Comparison of ENCODE assay signal across 8 mouse cellular contexts in genomic region chr2:91527147-91527486, GRCm38 (mm10). TPM values are rescaled to one million over a fixed set of nuclear protein-coding genes. Genes with fewer than 3 reads are reported as not detected.
DNase-seq lines count a peak whose midpoint lies in the region; ATAC-seq and TF ChIP-seq lines count a peak whose summit lies in the region.

No protein-coding gene starts in this region.

- peak overlapping the region; percentile 76 for H3K27ac ChIP-seq in intestine, embryonic 15.5 days
- peak overlapping the region; percentile 100 for H3K27ac ChIP-seq in midbrain, embryonic 10.5 days (replicated peaks)

- peak overlapping the region; percentile 96 for H3K9ac ChIP-seq in intestine, embryonic 15.5 days

- peak overlapping the region; percentile 81 for H3K4me3 ChIP-seq in C2C12 (ENCODE audit: insufficient read depth, poor library complexity, severe bottlenecking)
- H3K4me3 ChIP-seq in intestine, embryonic 15.5 days (replicated peaks): peak overlapping the region; percentile 99
- peak overlapping the region; percentile 85 for H3K4me3 ChIP-seq in midbrain, embryonic 10.5 days

- DNase-seq in kidney, adult 8-10 months: peak; percentile 5 to 12
- no peak for DNase-seq in kidney, adult 18-20 months
- DNase-seq in midbrain, embryonic 10.5 days (ENCODE audit: low spot score): no peak
- no peak for DNase-seq in yolk sac, embryonic 10.5 days (ENCODE audit: low spot score)

- 0 out of 2 replicates have a peak, but pooled peaks cover 5% of the 10 kb centered on the region for H3K4me1 ChIP-seq in intestine, embryonic 15.5 days (replicated peaks)
- peaks cover 9% of the 10 kb centered on the region; the same call in 1 of the 2 replicates for H3K4me1 ChIP-seq in midbrain, embryonic 10.5 days

- peak overlapping the region; percentile 75 for H3ac ChIP-seq in C2C12 (ENCODE audit: control insufficient read depth, insufficient read length, low read depth)

- no peaks in the 10 kb centered on the region for H3K9me3 ChIP-seq in intestine, embryonic 15.5 days
- H3K9me3 ChIP-seq in midbrain, embryonic 10.5 days (replicated peaks): peaks cover 25% of the 10 kb centered on the region; the same call in 1 of the 2 replicates

- peaks cover 58% of the 10 kb centered on the region for H3K79me2 ChIP-seq in C2C12 (ENCODE audit: control insufficient read depth, insufficient read depth)

- no peak for TF ChIP-seq CTCF in C2C12 (IDR thresholded peaks at IDR 0.05; ENCODE audit: control insufficient read depth, insufficient read depth, insufficient read length)

- ATAC-seq in activated CD4-positive, CD25-positive, alpha-beta regulatory T cell, adult 4 months: peak; percentile 29
- peak; percentile 62 for ATAC-seq in erythroblast, adult 5-6 weeks (replicated peaks; ENCODE audit: low FRiP score, poor library complexity, severe bottlenecking)
- ATAC-seq in intestine, embryonic 15.5 days: peak; percentile 74

- peaks cover 53% of the 10 kb centered on the region for H3K79me3 ChIP-seq in C2C12 (ENCODE audit: low read depth)

- peak overlapping the region; percentile 67 for H3K4me2 ChIP-seq in intestine, embryonic 15.5 days (replicated peaks)

- peaks cover 20% of the 10 kb centered on the region for H3K36me3 ChIP-seq in C2C12 (ENCODE audit: control insufficient read depth, insufficient read depth)
- H3K36me3 ChIP-seq in intestine, embryonic 15.5 days: no peaks in the 10 kb centered on the region
- peaks cover 41% of the 10 kb centered on the region for H3K36me3 ChIP-seq in midbrain, embryonic 10.5 days

- no peaks in the 10 kb centered on the region for H3K27me3 ChIP-seq in C2C12 (ENCODE audit: control insufficient read depth, insufficient read depth, insufficient read length)
- H3K27me3 ChIP-seq in intestine, embryonic 15.5 days (replicated peaks): no peaks in the 10 kb centered on the region
- H3K27me3 ChIP-seq in midbrain, embryonic 10.5 days (ENCODE audit: low read depth, poor library complexity, severe bottlenecking): no peaks in the 10 kb centered on the region

- 0% methylated on average over 15 of the region's 15 CpGs for WGBS in intestine, embryonic 15.5 days
- WGBS in midbrain, embryonic 10.5 days: under 1% methylated on average over 15 of the region's 15 CpGs

TF ChIP-seq in C2C12, 6 proteins besides CTCF, POLR2A, EP300 and RAD21:
- TF ChIP-seq FOSL1 (IDR thresholded peaks at IDR 0.05; ENCODE audit: insufficient read depth, low read length, poor library complexity, severe bottlenecking) (no peak), MYOD1 (IDR thresholded peaks at IDR 0.05; ENCODE audit: control insufficient read depth, insufficient read length, low read depth) (no peak), CEBPB (IDR thresholded peaks at IDR 0.05; ENCODE audit: low read depth) (no peak)

RNA-seq across cellular contexts. Expression of gene Ckap5, which starts 0.6 kb away (rescaled TPM):
- polyA plus RNA-seq in C2C12 (2012; fragmentation: generic; extraction: Trizol): 13.9 TPM
- polyA plus RNA-seq in activated CD4-positive, CD25-positive, alpha-beta regulatory T cell, adult 4 months (2017; shearing (Covaris generic)): 10 to 100 TPM; 52.3 to 52.7 TPM
- 25.6 and 28.2 TPM in 2 replicates for total RNA-seq in erythroblast, adult 5-6 weeks (2015; ENCODE audit: low replicate concordance)
- 42.2 and 42.3 TPM in 2 replicates for total RNA-seq in erythroblast, adult 5-6 weeks (2017; ENCODE audit: low replicate concordance)
- 68.7 and 81.2 TPM in 2 replicates for polyA plus RNA-seq in intestine, embryonic 15.5 days (2015; fragmentation: Nextera tagmentation; extraction: Ambion mirVana)
- polyA plus RNA-seq in midbrain, embryonic 10.5 days (2016; fragmentation: Nextera tagmentation; extraction: Ambion mirVana): 148 and 165 TPM in 2 replicates

Comparison
In these comparisons a context has a peak if more than half of its experiments do, and no peak if none do; other contexts are left out.
1. DNase-seq: peak in kidney, adult 8-10 months (2 of 2); none in kidney, adult 18-20 months (single experiment), midbrain, embryonic 10.5 days (single experiment) and yolk sac, embryonic 10.5 days (single experiment).
2. Peak in every context shown above with its lines, with median percentiles within 50 percentile points of each other: H3K4me3 ChIP-seq and ATAC-seq.